Comparison of ENCODE assay signal across 9 mouse cellular contexts in genomic region chr5:140608634-140609015, GRCm38 (mm10). TPM values are rescaled to one million over a fixed set of nuclear protein-coding genes. Genes with fewer than 3 reads are reported as not detected.
DNase-seq lines count a peak whose midpoint lies in the region; ATAC-seq and TF ChIP-seq lines count a peak whose summit lies in the region.
"Had no signal": no experiment of that assay in that cellular context is flagged by ENCODE, and none has a peak within 500 bp of the region (broad histone marks: within the 10 kb centered on the region; RNA-seq: fewer than 3 reads in every experiment).

No protein-coding gene starts in this region.

- H3K4me2 ChIP-seq in kidney, embryonic 15.5 days = peak overlapping the region; percentile 92
- peak overlapping the region; percentile 97 for H3K4me2 ChIP-seq in forebrain, postnatal 0 days (ENCODE audit: low read depth)
- H3K4me2 ChIP-seq in limb, embryonic 15.5 days = peak overlapping the region; percentile 91

- H3K4me3 ChIP-seq in kidney, embryonic 15.5 days (replicated peaks) = peak overlapping the region; percentile 66
- peak overlapping the region; percentile 90 for H3K4me3 ChIP-seq in bone marrow, adult 2 months (replicated peaks; ENCODE audit: control insufficient read depth, low read depth, low read length)
- H3K4me3 ChIP-seq in forebrain, postnatal 0 days (ENCODE audit: low read depth, low read length) = peak overlapping the region; percentile 49
- H3K4me3 ChIP-seq in limb, embryonic 15.5 days = peak overlapping the region; percentile 57
- H3K4me3 ChIP-seq in olfactory bulb, adult 2 months (ENCODE audit: insufficient read depth, low read depth, low read length) = peak overlapping the region; percentile 50

- H3K27me3 ChIP-seq in kidney, embryonic 15.5 days = peaks cover 7% of the 10 kb centered on the region; the same call in 1 of the 2 replicates
- peaks cover 25% of the 10 kb centered on the region for H3K27me3 ChIP-seq in forebrain, postnatal 0 days (ENCODE audit: insufficient read depth, low read length)
- H3K27me3 ChIP-seq in limb, embryonic 15.5 days = peaks cover 51% of the 10 kb centered on the region

- H3K27ac ChIP-seq in kidney, embryonic 15.5 days = peak overlapping the region; percentile 95
- peak overlapping the region; percentile 87 for H3K27ac ChIP-seq in bone marrow, adult 2 months (ENCODE audit: control insufficient read depth, insufficient read depth, low read depth, low read length, poor library complexity)
- peak overlapping the region; percentile 69 for H3K27ac ChIP-seq in forebrain, postnatal 0 days (ENCODE audit: low read depth, low read length)
- H3K27ac ChIP-seq in limb, embryonic 15.5 days = peak overlapping the region; percentile 86
- peak overlapping the region; percentile 23; the same call in 1 of the 2 replicates for H3K27ac ChIP-seq in olfactory bulb, adult 2 months (ENCODE audit: insufficient read depth, low read depth, low read length)

- WGBS in kidney, embryonic 15.5 days = under 1% methylated on average over 16 of the region's 16 CpGs
- under 1% methylated on average over 16 of the region's 16 CpGs for WGBS in bone marrow, adult 2 months
- WGBS in forebrain, postnatal 0 days = 3% methylated on average over 16 of the region's 16 CpGs
- WGBS in limb, embryonic 15.5 days = 2% methylated on average over 16 of the region's 16 CpGs
- 20% methylated on average over 16 of the region's 16 CpGs for WGBS in olfactory bulb, adult 2 months

- H3K36me3 ChIP-seq in kidney, embryonic 15.5 days = peaks cover 16% of the 10 kb centered on the region
- no peaks in the 10 kb centered on the region for H3K36me3 ChIP-seq in forebrain, postnatal 0 days (ENCODE audit: insufficient read depth)
- peaks cover 15% of the 10 kb centered on the region for H3K36me3 ChIP-seq in limb, embryonic 15.5 days

- no peak for TF ChIP-seq CTCF in bone marrow, adult 2 months (IDR thresholded peaks at IDR 0.05; ENCODE audit: control insufficient read depth, insufficient read depth, low read length)
- no peak for TF ChIP-seq CTCF in forebrain, postnatal 0 days (IDR thresholded peaks at IDR 0.05; ENCODE audit: low read depth)
- TF ChIP-seq CTCF in olfactory bulb, adult 2 months (IDR thresholded peaks at IDR 0.05; ENCODE audit: insufficient read depth, low read depth, low read length) = no peak

- H3K9me3 ChIP-seq in kidney, embryonic 15.5 days (replicated peaks) = no peaks in the 10 kb centered on the region
- no peaks in the 10 kb centered on the region for H3K9me3 ChIP-seq in forebrain, postnatal 0 days (ENCODE audit: low read length)
- no peaks in the 10 kb centered on the region for H3K9me3 ChIP-seq in limb, embryonic 15.5 days

- ATAC-seq in kidney, embryonic 15.5 days (replicated peaks; ENCODE audit: low FRiP score) = no peak
- ATAC-seq in forebrain, postnatal 0 days = peak; percentile 42
- no peak for ATAC-seq in limb, embryonic 15.5 days (ENCODE audit: insufficient number of reproducible peaks, low FRiP score, low TSS enrichment, low read depth)

- peaks cover 87% of the 10 kb centered on the region for H3K4me1 ChIP-seq in kidney, embryonic 15.5 days
- H3K4me1 ChIP-seq in bone marrow, adult 2 months (ENCODE audit: control insufficient read depth, insufficient read depth, low read length) = peaks cover 4% of the 10 kb centered on the region; the same call in 1 of the 2 replicates
- peaks cover 14% of the 10 kb centered on the region for H3K4me1 ChIP-seq in forebrain, postnatal 0 days (ENCODE audit: insufficient read depth)
- peaks cover 74% of the 10 kb centered on the region for H3K4me1 ChIP-seq in limb, embryonic 15.5 days
- peaks cover 58% of the 10 kb centered on the region for H3K4me1 ChIP-seq in olfactory bulb, adult 2 months (ENCODE audit: control insufficient read depth, insufficient read depth, low read length)

- peak overlapping the region; percentile 65 for H3K9ac ChIP-seq in kidney, embryonic 15.5 days
- peak overlapping the region; percentile 31 for H3K9ac ChIP-seq in forebrain, postnatal 0 days
- peak overlapping the region; percentile 29; the same call in 1 of the 2 replicates for H3K9ac ChIP-seq in limb, embryonic 15.5 days

- no peak for DNase-seq in kidney, adult 18-20 months
- peak; percentile 67 for DNase-seq in forebrain, postnatal 0 days
- no peak for DNase-seq in urinary bladder, postnatal 36 days (ENCODE audit: low spot score in 2 of 2)
- DNase-seq in frontal cortex, postnatal 25 days (ENCODE audit: low spot score in 2 of 2) = no peak

- no peak for TF ChIP-seq POLR2A in bone marrow, adult 2 months (IDR thresholded peaks at IDR 0.05; ENCODE audit: borderline replicate concordance, control insufficient read depth, low read depth, low read length)
- no peak for TF ChIP-seq POLR2A in olfactory bulb, adult 2 months (IDR thresholded peaks at IDR 0.05; ENCODE audit: insufficient read depth, low read depth, low read length)

RNA-seq across cellular contexts. Expression of gene Lfng, which starts 1.5 kb away (rescaled TPM):
- 32.3 and 34.5 TPM in 2 replicates for polyA plus RNA-seq in kidney, embryonic 15.5 days (2015; fragmentation: Nextera tagmentation; extraction: Ambion mirVana)
- polyA plus RNA-seq in bone marrow, adult 2 months (2011; ENCODE audit: insufficient read depth, insufficient read length, low replicate concordance, missing spikeins) = 25.9 and 26.5 TPM in 2 replicates
- 39.4 and 53.7 TPM in 2 replicates for total RNA-seq in forebrain, postnatal 0 days (2014; rRNA removed)
- 19.2 and 23.0 TPM in 2 replicates for polyA plus RNA-seq in forebrain, postnatal 0 days (2015; fragmentation: Nextera tagmentation; extraction: Ambion mirVana)
- polyA plus RNA-seq in limb, embryonic 15.5 days (2015; fragmentation: Nextera tagmentation; extraction: Ambion mirVana) = 16.9 and 19.7 TPM in 2 replicates
- not detected in 2 replicates for polyA plus RNA-seq in olfactory bulb, adult 2 months (2012; ENCODE audit: insufficient read depth, insufficient read length, low replicate concordance, missing spikeins)

RNA-seq across cellular contexts. Expression of gene Ttyh3, which starts 40.2 kb away (rescaled TPM):
- 32.3 and 39.9 TPM in 2 replicates for polyA plus RNA-seq in kidney, embryonic 15.5 days (2015; fragmentation: Nextera tagmentation; extraction: Ambion mirVana)
- 20.1 and 34.8 TPM in 2 replicates for polyA plus RNA-seq in bone marrow, adult 2 months (2011; ENCODE audit: insufficient read depth, insufficient read length, low replicate concordance, missing spikeins)
- 114 and 163 TPM in 2 replicates for total RNA-seq in forebrain, postnatal 0 days (2014; rRNA removed)
- 65.0 and 67.9 TPM in 2 replicates for polyA plus RNA-seq in forebrain, postnatal 0 days (2015; fragmentation: Nextera tagmentation; extraction: Ambion mirVana)
- polyA plus RNA-seq in limb, embryonic 15.5 days (2015; fragmentation: Nextera tagmentation; extraction: Ambion mirVana) = 29.9 and 34.1 TPM in 2 replicates
- not detected in 2 replicates for polyA plus RNA-seq in olfactory bulb, adult 2 months (2012; ENCODE audit: insufficient read depth, insufficient read length, low replicate concordance, missing spikeins)

RNA-seq across cellular contexts. Expression of gene Grifin, which starts 43.8 kb away (rescaled TPM):
- polyA plus RNA-seq in kidney, embryonic 15.5 days (2015; fragmentation: Nextera tagmentation; extraction: Ambion mirVana) = 0.45 TPM in 1 of 2 replicates, not detected in the other
- not detected in 2 replicates for polyA plus RNA-seq in bone marrow, adult 2 months (2011; ENCODE audit: insufficient read depth, insufficient read length, low replicate concordance, missing spikeins)
- total RNA-seq in forebrain, postnatal 0 days (2014; rRNA removed) = not detected in 2 replicates
- 0.36 TPM in 1 of 2 replicates, not detected in the other for polyA plus RNA-seq in forebrain, postnatal 0 days (2015; fragmentation: Nextera tagmentation; extraction: Ambion mirVana)
- polyA plus RNA-seq in limb, embryonic 15.5 days (2015; fragmentation: Nextera tagmentation; extraction: Ambion mirVana) = 0.31 TPM in 1 of 2 replicates, not detected in the other
- not detected in 2 replicates for polyA plus RNA-seq in olfactory bulb, adult 2 months (2012; ENCODE audit: insufficient read depth, insufficient read length, low replicate concordance, missing spikeins)
- total RNA-seq: left cerebral cortex, postnatal 14 days had no signal

Comparison
In these comparisons a context has a peak if more than half of its experiments do, and no peak if none do; other contexts are left out.
1. H3K27ac ChIP-seq: peak in every context shown above with its lines; median percentile 95 in kidney, embryonic 15.5 days; 87 in bone marrow, adult 2 months; 86 in limb, embryonic 15.5 days; 69 in forebrain, postnatal 0 days; 23 in olfactory bulb, adult 2 months.